Mouse (Mus musculus): ENCODE measurements around the gene Sgca. TPM values are rescaled to one million over a fixed set of nuclear protein-coding genes. Genes with fewer than 3 reads are reported as not detected.

The Sgca gene
- total and polyA plus RNA-seq, 3 experiments, result 149 to 1,504 (median 200) TPM

DNA sequence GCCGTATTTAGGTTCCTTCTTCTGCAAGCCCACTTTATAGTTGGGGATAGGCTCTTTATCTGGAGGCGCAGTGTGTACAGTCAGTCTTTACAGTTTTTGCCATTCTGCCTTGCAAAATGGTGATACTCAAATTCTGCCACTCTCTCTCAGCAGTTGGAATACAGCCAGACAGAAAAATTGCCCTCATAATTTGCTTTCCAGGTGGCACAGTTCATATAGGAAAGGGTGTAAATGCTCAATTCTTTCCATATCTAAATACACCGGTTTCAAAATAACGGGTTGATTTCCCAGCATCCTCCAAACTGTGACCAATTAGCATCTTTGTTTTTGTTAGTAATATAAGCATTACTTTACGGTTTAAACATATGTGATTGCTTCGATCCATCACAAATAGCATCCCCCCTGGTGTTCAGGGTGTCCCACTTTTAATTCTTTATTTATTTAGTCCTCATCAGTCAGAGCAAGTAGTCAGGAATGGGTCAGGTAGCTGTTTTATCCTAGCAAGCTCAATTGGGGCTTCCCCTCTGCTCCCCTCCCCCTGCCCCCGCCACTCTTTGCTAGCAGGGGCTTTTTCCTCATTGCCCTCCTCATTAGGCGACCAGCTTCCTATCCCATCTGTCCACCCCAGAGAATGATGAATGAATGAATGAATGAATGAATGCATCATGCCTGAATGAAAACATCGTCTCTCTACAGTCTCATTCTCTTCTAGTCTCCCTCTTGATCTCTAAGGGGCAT is 2.2 kb upstream of the Sgca start:
- Histone ChIP-seq H3K4me1 (ENCODE audit: control insufficient read depth, insufficient read depth, low read length) (peaks cover 1% of the 10 kb centered on the region; the same call in 1 of the 2 replicates), H3K79me2 (replicated peaks; ENCODE audit: control insufficient read depth, insufficient read depth, low read length) (no peaks in the 10 kb centered on the region), H3K27ac (no peak overlapping the region; the same call in 1 of the 2 replicates), H3K36me3 (ENCODE audit: control insufficient read depth, insufficient read depth, low read length) (no peaks in the 10 kb centered on the region), H3K27me3 (ENCODE audit: control insufficient read depth, insufficient read depth, low read length) (no peaks in the 10 kb centered on the region), H3K4me3 (no peak overlapping the region), H3K9ac (ENCODE audit: low read depth, low read length) (no peak overlapping the region)
- TF ChIP-seq POLR2A (IDR thresholded peaks at IDR 0.05; ENCODE audit: insufficient read depth, low read depth, low read length) (no peak), CTCF (IDR thresholded peaks at IDR 0.05) (no peak), EP300 (IDR thresholded peaks at IDR 0.05; ENCODE audit: insufficient read depth, low read depth, low read length) (no peak)
- intact Hi-C loops (cut with DNase I), result loop anchor here (2.0 kb wide), 2 partner anchors 56 to 64 kb away; no protein-coding TSS in a partner anchor
- DNase-seq, result no peak
- WGBS, result 44% methylated on average over 9 of the region's 9 CpGs

DNA sequence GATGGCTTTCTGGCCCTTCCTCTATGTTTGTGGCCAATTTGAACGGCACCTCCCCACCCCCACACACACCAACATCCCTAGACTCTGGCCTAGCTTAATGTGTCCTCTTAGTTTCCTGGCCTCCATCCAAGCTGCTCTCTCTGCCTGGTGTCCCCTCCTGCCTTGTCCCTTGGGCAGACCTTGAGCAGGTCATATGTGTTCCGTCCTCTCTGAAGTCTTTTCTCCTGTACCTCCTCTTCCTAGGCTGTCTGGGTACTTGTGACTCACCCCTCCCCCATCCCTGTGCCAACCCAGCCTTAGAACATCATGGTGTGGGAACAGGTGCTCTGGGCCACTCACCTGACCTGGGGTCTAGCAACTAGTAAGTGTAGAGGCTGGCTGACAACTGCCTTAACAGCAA is 1.2 kb downstream of the Sgca start:
- Histone ChIP-seq H3K4me3 (peak overlapping the region; percentile 45), H3K27me3 (ENCODE audit: control insufficient read depth, insufficient read depth, low read length) (no peaks in the 10 kb centered on the region), H3K36me3 (ENCODE audit: control insufficient read depth, insufficient read depth, low read length) (no peaks in the 10 kb centered on the region), H3K27ac (peak overlapping the region; percentile 95), H3K79me2 (replicated peaks; ENCODE audit: control insufficient read depth, insufficient read depth, low read length) (no peaks in the 10 kb centered on the region), H3K4me1 (ENCODE audit: control insufficient read depth, insufficient read depth, low read length) (peaks cover 1% of the 10 kb centered on the region), H3K9ac (ENCODE audit: low read depth, low read length) (peak overlapping the region; percentile 47)
- TF ChIP-seq EP300 (IDR thresholded peaks at IDR 0.05; ENCODE audit: insufficient read depth, low read depth, low read length) (peak; percentile 91), CTCF (IDR thresholded peaks at IDR 0.05) (no peak)
- intact Hi-C loops (cut with DNase I), result no loop called here
- DNase-seq, result peak in 1 of 2 experiments; percentile 63
- WGBS, result 24% methylated on average over 2 of the region's 2 CpGs

DNA sequence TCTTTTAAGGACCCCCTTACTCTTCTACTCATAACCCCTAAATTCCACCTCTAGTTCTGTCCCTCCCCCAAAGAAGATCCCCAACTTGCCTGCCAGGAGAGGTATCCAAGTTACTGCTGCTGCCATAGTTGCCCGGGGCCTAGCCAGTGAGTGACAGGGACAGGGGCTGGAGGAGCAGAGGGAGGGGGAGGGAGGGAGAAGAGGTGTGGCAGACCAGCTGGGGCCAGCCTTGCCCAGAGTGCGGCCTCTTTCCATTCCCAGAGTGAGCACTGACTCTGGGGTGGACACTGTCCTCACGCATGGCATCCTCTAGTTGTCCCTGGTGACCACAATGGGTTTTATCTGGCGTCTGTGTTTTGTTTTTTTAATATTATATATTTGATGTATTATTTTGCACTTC is 2.8 kb downstream of the Sgca start:
- peak overlapping the region; percentile 68 for H3K9ac ChIP-seq (ENCODE audit: low read depth, low read length)
- no peaks in the 10 kb centered on the region for H3K27me3 ChIP-seq (ENCODE audit: control insufficient read depth, insufficient read depth, low read length)
- H3K79me2 ChIP-seq (replicated peaks; ENCODE audit: control insufficient read depth, insufficient read depth, low read length), result no peaks in the 10 kb centered on the region
- peak overlapping the region; percentile 41 for H3K4me3 ChIP-seq
- intact Hi-C loops (cut with DNase I), result no loop called here
- no peaks in the 10 kb centered on the region for H3K36me3 ChIP-seq (ENCODE audit: control insufficient read depth, insufficient read depth, low read length)
- 0 out of 2 replicates have a peak, but pooled peaks have one; percentile 44 for TF ChIP-seq EP300 (IDR thresholded peaks at IDR 0.05; ENCODE audit: insufficient read depth, low read depth, low read length)
- no peak for TF ChIP-seq CTCF (IDR thresholded peaks at IDR 0.05)
- TF ChIP-seq POLR2A (IDR thresholded peaks at IDR 0.05; ENCODE audit: insufficient read depth, low read depth, low read length), result peak; percentile 68
- peak in 1 of 2 experiments; percentile 57 for DNase-seq
- H3K4me1 ChIP-seq (ENCODE audit: control insufficient read depth, insufficient read depth, low read length), result peaks cover 1% of the 10 kb centered on the region
- 49% methylated on average over 4 of the region's 4 CpGs for WGBS
- peak overlapping the region; percentile 95 for H3K27ac ChIP-seq

DNA sequence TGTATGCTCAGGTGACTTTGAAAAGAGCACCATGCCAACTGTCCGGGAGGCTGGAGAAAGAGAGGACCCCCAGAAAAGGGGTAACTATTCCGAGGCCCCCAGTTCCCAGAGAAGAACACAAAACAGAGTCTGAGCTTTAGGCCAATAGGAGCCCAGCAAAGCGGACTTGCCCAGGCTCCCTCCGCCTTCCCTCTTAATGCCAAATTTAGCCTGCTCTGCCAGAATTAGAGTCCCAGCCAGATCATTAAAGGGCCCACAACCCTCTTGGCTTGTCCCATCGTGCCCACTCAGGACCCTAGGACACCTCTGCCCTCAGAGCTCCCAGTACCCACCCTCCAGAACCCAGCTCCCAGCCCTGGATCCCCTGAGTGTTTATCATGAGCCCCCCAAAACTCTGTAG is 3.2 kb downstream of the Sgca start:
- intact Hi-C loops (cut with DNase I), result no loop called here
- TF ChIP-seq EP300 (IDR thresholded peaks at IDR 0.05; ENCODE audit: insufficient read depth, low read depth, low read length) (no peak), POLR2A (IDR thresholded peaks at IDR 0.05; ENCODE audit: insufficient read depth, low read depth, low read length) (no peak), CTCF (IDR thresholded peaks at IDR 0.05) (no peak)
- WGBS, result 44% methylated on average over 5 of the region's 5 CpGs
- no peaks in the 10 kb centered on the region for H3K79me2 ChIP-seq (replicated peaks; ENCODE audit: control insufficient read depth, insufficient read depth, low read length)
- no peaks in the 10 kb centered on the region for H3K36me3 ChIP-seq (ENCODE audit: control insufficient read depth, insufficient read depth, low read length)
- peak overlapping the region; percentile 95 for H3K27ac ChIP-seq
- peak in 1 of 2 experiments; percentile 34 for DNase-seq
- peak overlapping the region; percentile 41 for H3K4me3 ChIP-seq
- no peaks in the 10 kb centered on the region for H3K27me3 ChIP-seq (ENCODE audit: control insufficient read depth, insufficient read depth, low read length)
- H3K4me1 ChIP-seq (ENCODE audit: control insufficient read depth, insufficient read depth, low read length), result peaks cover 1% of the 10 kb centered on the region
- H3K9ac ChIP-seq (ENCODE audit: low read depth, low read length), result peak overlapping the region; percentile 68

DNA sequence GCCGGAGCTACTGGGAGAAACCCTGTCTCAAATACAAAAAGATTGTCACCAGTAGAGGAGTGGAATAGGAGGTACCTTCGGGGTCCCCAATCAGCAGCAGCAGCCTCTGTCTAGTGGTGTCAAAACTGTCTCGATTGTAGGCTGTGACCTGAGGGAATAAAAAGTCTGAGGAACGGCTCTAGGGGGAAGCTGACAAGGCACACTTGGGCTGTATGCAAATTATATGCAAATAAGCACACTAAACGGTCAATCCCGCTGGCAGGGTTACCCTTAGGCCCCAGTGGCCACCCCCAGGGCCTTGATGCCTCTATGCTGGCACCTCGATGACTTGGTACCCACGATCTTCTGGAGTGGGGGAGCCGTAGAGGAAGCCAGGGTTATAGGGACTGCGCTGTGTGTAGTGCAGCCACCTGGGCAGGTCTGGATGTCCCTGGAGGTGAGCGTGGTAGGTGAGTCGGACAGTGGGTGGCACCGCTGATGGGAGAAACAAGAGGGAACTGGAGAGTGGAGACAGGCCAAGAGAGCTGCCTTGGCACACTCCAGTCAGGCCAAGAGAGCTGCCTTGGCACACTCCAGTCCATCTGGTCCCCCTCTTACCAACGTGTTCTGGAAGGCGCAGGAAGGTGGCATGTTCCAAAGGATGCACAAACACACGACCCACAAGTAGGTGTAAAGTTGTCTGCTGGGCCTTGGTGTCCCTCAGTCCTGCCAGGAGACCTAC is 4.1 kb downstream of the Sgca start:
- no peaks in the 10 kb centered on the region for H3K36me3 ChIP-seq (ENCODE audit: control insufficient read depth, insufficient read depth, low read length)
- no peak for TF ChIP-seq POLR2A (IDR thresholded peaks at IDR 0.05; ENCODE audit: insufficient read depth, low read depth, low read length)
- TF ChIP-seq EP300 (IDR thresholded peaks at IDR 0.05; ENCODE audit: insufficient read depth, low read depth, low read length), result no peak
- TF ChIP-seq CTCF (IDR thresholded peaks at IDR 0.05), result no peak
- H3K79me2 ChIP-seq (replicated peaks; ENCODE audit: control insufficient read depth, insufficient read depth, low read length), result no peaks in the 10 kb centered on the region
- DNase-seq, result peak in 1 of 2 experiments; percentile 20
- peaks cover 1% of the 10 kb centered on the region for H3K4me1 ChIP-seq (ENCODE audit: control insufficient read depth, insufficient read depth, low read length)
- intact Hi-C loops (cut with DNase I), result no loop called here
- H3K9ac ChIP-seq (ENCODE audit: low read depth, low read length), result peak overlapping the region; percentile 58
- WGBS, result 50% methylated on average over 16 of the region's 16 CpGs
- H3K4me3 ChIP-seq, result peak overlapping the region; percentile 41
- no peaks in the 10 kb centered on the region for H3K27me3 ChIP-seq (ENCODE audit: control insufficient read depth, insufficient read depth, low read length)
- H3K27ac ChIP-seq, result peak overlapping the region; percentile 95

Measured in heart, adult 2 months (tissue).